Mouse (Mus musculus) adrenal gland (tissue): Measurements from ENCODE around the gene Ptger1.

ENCODE experiments used
- intact Hi-C: fragments of 180-260 bp; cut with DNase I; formaldehyde crosslinking; loops from one replicate; pipeline ENCODE4 v1.15.1; 2025

Gene Ptger1

DNA sequence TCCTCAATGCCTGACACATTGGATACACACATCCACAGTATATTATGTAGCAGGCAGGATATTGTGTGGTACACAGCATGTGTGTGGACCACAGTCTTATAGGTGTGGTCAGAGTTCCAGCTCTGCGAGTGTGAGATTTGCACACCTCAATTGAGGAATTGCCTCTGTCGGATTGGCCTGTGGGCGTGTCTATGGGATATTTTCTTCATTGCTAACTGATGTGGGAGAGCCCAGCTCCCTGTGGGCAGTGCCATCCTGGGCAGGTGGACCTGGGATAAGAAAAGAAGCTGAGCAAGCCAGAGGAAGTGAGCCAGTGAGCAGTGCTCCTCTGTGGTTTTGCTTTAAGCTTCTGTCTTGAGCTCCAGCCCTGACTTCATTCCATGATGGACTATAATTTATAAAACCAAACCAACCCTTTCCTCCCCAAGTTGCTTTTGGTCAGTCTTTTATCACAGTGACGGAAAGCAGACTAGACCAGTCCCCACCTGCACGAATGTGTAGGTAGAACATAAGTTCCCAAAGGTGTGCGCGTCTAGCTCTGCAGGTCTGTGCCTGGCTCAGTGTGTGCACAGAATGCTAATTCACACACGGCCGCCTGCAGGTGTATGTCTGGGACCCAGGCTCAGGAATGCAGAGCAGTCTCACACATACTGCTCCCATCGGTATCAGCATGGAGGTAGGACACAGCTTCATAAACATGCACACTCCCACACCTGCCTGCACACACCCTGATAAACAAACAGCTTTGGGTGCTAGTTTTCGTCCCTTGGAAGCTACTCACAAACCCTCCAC, 28.1 kb downstream of the Ptger1 start:
- intact Hi-C loops: loop anchor here (5.0 kb wide), 1 partner anchor 32 kb away; no protein-coding TSS in a partner anchor

DNA sequence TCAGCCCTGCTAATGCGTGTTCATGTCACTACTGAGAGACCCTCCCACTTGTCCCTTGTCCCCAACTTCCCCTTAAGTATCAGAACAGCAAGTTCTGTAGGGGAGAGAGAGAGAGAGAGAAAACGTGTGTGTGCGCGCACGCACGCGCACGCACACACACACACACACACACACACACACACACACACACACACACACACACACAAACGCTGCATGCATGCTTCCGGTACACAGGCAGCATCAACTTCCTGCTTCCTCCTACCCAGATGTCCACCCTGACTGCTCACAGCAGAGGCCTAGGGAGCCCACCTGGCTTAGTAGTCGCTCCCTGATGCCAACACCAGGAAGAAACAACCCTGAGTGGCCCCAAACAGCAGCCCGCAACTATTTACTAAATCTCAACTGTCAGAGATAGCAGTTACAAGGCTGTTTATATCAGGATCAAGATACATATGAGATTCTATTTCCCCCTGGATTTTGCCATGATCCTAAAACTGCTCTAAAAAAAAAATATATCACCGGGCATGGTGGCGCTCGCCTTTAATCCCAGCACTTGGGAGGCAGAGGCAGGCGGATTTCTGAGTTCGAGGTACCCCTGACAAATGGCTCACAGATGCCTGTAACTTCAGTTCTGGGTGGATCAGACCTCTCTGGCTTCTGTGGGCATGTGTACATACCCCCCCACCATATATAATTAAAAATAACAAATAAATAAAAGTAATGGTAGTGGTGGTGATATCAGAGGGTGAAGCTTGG, 29.1 kb downstream of the Ptger1 start:
- intact Hi-C loops: loop anchor here (5.0 kb wide), 1 partner anchor 33 kb away; no protein-coding TSS in a partner anchor

DNA sequence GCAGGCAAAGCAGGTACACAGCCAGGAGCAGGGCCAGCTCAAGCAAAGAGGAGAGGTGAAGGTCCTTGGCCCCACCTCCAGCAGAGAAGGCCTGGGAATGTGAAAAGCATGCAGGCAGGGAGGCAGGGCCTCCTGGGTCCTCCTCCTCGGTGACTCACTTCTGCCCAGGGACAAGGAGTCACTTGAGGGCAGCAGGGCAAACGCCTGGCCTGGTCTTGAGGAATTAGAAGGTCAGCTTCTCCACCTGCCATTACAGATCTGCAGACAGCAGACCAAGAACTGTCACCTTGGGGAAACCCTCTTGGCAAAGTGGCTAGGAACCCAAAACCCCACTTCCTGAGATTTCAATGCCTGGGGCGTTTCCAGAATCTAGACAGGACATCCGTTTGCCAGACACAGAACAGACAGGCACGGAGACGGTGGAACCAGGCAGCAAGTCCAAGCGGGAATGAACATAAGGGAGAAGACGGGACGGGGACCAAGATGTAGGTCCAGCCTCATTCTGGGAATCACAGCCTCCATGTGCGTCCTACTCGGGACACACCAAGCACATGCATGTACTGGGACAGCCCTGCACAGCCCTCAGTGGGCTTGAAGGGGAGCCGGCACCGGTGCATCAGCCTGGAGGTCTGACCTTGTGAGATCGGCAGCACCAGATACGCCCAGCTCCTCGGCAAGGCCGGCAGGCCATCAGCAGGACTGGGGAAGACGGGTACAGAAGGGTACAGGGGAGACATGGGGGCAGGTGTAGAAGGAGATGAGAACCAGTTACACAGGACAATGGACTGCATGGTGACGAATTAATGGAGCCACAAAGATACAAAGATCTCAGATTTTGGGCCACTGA, 31.1 kb downstream of the Ptger1 start:
- intact Hi-C loops: loop anchor here (5.0 kb wide), 1 partner anchor 35 kb away; no protein-coding TSS in a partner anchor

DNA sequence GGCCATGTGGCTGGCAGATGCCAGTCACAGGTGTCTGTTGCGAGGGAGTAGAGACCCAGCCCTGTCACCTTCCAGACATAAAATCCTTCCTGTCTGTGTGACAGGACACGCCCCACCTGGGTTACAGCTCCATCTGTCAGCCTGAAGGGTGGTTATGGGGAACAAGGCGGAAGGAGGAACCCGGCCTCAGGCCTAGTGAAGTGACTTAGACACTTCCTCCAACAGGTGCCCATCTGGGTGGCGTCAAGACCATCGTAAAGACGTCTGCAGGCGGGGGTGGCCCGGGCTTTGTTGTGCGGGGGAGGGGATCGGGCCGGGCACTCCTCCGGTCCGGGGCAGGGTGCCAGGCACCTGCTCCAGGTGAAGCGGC, 31.8 kb downstream of the Ptger1 start:
- intact Hi-C loops: loop anchor here (5.0 kb wide), 1 partner anchor 36 kb away; no protein-coding TSS in a partner anchor

DNA sequence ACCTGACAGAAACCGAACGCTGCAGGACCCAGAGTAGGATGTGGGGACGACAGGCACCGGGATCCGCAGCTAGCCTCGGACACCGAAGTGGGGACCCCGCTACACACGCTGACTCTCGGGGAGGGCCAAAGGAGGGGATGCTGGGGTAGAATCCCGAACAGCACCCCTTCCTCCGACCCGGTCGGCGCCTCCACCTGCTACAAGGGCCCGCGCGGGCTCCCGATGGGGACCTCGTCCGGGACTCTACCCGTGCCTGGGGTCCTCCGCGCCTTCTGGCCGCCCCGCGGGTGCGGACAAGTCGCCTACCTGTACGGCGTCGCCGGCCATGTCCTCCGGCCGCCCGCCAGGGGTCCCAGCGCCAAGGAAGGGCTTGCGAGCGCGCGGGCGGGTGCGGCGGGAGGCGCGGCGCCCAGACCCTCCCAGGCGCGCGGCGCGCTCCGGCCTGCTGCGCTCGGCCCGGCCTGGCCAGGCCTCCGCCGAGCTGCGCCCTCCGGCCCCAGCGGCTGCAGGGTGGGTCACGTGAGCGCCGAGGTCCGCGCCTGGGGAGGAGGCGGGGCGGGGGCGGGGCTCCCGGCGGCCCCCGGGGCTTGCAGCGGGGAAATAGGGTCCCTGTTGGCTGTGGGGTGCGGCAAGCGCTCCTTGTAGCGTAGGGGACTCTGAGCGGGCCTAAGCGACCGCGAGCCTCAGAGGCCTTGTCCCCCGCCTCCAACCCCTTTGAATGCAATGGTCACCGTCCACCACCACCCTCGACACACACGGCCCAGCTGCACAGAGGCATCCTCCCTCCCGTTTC, 32.4 kb downstream of the Ptger1 start, which contains the start of gene Pkn1:
Pkn1 (minus strand) TSS at position 519 of the 793 bp plus-strand sequence.
- intact Hi-C loops: loop anchor here (5.0 kb wide), 1 partner anchor 37 kb away; no protein-coding TSS in a partner anchor

DNA sequence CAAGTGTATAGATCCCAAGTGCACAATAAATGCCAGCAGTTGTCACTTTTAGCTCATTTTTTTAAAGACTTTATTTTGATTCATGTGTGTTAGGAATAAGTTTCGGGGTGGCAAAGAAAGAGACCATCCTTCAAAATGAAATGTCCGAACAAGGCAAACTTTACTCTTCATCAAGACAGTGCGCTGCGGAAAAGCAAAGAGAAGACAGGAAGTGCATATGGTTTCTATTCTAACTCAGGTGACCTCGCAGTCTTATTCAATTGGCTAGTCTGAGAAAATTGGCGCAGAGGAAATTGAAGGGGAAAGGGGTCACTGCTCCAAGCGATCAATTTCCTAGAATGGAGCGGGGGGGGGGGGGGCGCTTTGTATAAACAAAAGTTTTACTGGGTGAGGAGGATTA, 33.1 kb downstream of the Ptger1 start:
- intact Hi-C loops: loop anchor here (5.0 kb wide), 1 partner anchor 37 kb away; no protein-coding TSS in a partner anchor

DNA sequence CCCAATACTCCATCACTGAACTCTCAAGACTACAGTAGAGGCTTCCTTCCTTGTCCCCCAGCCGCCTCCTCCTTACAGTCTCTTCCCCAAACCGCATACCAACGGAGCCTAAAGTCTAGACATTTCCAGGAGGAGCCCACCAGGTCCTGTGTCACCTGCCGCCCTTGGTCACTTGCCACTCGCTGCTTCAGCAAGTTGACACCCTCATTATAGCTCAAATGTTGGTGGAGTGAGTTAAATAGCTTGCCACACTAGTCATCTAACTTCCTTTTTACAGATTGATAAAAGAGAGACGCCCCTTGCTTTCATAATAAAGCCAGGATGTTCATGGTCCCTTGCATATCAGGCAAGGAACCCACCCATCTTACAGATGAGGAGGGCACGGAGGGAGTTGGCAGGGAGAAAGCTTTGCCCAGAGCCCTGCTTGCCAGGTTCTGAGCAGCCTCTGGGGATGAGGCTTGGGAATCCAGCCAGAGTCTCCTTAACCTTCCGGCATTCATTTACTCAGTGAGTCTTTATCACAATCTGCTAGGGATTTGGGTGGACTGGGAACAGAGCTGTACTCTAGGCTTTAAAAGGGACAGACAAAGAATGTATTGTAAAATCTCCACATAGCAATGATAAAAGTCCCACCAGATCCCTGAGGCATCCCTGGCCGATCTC, 34.1 kb downstream of the Ptger1 start:
- intact Hi-C loops: no loop called here

DNA sequence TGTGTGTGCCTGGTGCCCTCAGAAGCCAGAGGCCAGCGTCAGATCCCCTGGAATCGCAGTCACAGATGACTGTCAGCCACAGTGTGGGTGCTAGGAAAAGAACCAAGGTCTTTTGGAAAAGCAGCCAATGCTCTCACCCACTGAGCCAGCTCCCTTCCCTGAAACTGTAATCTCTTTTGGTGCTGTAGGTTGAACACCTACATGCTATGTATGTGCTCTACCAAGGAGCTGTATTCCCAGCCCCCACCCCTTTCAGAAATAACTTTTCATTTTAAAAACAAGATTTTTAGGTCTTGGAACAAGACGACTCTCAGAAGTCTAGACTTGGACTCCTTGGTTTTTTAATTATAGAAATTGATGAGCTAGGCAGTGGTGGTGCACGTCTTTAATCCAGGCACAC, 36.9 kb downstream of the Ptger1 start:
- intact Hi-C loops: no loop called here

DNA sequence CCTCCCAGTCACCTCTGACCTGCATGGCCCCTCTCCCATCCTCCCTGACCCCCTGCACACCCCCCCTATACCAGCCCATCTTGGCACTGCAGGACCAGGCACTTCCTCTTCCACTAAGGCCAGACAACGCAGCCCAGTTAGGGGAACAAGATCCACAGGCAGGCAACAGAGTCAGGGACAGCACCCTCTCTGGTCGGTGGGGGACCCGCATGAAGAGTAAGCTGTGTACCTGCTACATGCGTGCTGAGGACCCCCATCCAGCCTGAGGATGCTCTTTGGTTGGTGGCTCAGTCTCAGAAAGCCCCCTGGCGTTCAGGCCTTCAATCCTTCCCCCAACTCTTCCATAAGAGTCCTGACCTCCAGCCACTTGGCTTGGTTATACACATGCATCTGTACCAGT, 39.9 kb downstream of the Ptger1 start:
- intact Hi-C loops: no loop called here

DNA sequence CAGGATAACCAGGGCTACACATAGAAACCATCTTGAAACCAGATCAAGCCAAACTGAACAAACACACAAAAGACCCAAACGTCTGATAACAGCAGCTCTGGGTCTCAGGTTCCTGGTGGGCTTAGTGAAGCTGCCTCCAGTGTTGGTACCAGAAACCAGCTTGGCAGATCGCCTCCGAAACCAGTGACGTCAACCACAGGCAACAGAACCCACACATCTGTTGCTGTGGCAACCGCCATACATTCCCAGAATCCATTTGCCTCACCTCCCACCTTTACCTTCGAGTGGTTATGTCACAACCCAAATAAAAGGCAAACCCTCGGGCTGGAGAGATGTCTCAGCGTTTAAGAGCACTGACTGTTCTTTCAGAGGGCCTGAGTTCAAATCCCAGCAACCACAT, 41.1 kb downstream of the Ptger1 start:
- intact Hi-C loops: no loop called here

DNA sequence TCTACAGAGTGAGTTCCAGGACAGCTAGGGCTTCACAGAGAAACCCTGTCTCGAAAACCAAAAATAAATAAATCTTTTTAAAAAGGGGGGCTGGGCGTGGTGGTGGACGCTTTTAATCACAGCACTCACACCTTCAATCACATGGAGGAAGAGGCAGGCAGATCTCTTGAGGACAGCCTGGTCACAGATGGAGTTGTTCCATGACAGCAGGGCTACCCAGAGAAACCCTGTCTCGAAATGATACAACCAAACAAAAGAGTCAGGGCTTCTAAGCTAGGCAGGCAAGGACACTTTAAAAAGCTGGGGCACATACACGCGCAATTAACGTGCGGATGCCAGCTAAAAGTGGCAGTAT, 48.2 kb downstream of the Ptger1 start:
- intact Hi-C loops: no loop called here

DNA sequence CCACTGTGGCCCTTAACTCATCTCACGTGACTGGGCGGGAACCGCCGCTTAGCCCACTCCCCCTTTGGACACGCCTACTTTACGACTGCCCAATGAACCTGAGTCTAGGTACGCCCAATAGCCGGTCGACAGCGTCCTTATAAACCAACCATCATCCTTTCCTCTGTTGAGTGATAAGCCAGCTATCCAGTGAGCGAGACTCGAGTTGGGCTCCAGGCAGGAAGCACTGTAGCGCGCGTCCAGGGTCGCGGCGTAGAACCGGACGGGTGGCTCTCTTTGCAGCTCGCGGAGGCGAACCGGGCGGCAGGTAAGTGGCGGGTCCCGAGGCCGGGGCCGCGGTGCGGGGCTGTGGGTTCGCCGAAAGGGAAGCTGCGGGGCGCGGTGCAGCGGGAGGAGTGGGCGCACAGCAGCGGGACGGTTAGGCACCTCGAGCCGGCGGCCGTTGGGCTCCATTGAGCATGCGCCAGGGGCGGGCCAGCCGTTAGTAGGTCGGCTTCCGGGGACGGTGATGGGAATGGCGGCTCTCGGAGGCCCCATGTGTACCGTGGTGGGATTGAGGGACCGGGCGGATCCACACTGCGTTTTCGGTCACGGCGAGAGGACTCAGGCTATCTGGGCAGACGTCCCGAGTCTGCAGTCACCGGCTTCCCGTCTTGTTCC, 48.7 kb downstream of the Ptger1 start, which contains the start of gene Ddx39:
Ddx39 (plus strand) TSS at position 147 of the 660 bp plus-strand sequence.
- intact Hi-C loops: no loop called here

DNA sequence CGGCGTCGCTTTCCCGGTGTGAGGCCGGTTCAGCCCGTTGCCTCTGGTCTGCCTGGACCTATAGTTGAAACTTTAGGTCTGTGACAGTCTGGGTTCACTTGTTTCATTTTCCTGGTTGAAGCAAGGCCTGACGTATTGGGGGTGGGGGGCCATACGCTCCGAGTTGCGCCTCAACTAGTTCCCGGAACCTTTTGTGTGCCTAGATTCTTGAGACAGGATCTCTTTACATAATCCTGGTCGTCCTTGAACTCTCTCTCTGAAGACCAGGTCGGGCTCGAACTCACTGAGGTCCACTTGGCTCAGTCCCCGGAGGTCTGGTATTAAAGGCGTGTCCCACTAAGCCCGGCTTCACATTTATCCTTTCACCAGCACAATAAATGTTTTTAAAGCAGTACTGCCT, 49.3 kb downstream of the Ptger1 start:
- intact Hi-C loops: no loop called here

DNA sequence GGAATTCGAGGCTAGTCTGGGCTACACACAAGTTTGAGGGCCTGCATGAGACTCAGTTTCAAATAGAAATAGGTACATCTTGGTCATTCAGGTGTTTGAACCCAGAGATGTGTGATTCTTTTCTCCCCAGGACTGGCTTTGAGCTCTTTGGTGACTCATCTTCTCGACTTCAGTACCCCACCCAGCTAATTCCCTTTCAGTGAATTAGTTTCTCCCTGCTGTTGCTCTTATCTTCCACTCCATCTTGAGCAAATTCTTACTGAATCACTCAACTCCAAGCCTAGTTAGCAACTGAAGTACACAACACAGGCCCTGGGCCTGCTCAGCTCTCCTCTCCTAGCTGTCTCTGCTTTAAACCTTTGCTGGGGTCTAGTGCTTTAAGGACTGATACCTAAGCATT, 50.1 kb downstream of the Ptger1 start:
- intact Hi-C loops: no loop called here

DNA sequence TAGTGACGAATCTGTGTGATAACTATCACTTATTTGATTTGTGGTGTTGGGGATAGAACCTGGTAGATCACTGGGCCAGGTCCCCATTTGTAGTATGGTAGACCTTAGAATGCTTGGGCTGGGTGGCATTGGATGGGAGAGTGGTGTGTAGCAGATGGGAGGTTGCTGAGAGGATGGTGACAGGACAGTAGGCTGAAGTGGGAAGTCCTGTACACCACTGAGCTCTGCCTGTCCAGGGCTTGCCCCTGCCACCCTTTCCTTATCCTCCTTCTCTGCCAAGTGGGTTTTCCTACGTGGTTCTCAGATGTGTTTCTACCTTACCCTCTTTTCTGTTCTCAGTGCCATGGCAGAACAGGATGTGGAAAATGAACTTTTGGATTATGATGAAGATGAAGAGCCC, 52.6 kb downstream of the Ptger1 start:
- intact Hi-C loops: no loop called here

DNA sequence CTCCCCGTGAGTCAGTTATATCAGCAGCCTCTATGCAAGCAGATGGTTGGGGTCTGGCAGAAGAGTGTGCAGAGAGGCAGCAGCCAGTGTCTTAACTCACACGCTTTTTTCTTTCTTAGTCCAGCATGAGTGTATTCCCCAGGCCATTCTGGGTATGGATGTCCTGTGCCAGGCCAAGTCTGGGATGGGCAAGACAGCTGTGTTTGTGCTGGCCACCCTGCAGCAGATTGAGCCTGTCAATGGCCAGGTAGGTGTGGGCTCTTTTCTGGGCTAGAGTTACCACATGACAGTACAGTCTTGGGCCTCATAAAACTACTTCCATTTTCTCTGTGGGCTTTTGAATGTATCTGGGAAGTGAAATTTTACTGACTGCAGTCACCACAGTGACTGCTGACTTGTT, 53.2 kb downstream of the Ptger1 start:
- intact Hi-C loops: loop anchor here (10.0 kb wide), 1 partner anchor 235 kb away; the partner anchor contains the start of genes Asf1b and Gm10644

DNA sequence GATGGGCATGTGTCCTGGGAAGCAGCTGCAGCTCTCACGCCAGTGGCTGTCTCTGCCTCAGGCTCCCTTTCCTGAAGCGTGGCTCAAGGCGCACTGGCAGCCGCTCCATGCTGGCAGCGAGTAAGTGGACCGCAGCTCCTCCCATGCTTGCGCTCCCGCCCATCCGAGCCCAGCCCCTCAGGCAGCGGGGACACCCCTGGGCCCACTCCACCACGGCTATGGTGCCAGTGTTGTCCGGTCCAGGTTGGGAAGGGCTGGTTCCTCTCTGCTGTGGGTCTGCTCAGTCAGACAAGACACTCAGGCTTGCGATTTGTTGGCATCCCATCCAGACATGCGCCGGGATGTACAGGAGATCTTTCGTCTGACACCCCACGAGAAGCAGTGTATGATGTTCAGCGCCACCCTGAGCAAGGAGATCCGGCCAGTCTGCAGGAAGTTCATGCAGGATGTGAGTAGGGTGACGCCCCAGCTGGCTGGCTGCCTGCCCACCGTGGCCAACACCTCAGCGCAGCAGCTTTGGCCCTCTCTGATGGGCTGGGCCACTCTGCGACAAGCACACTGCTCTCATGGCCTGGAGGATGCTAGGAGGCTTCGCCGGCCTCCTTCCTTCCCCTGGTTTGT, 55.0 kb downstream of the Ptger1 start:
- intact Hi-C loops: loop anchor here (10.0 kb wide), 1 partner anchor 233 kb away; the partner anchor contains the start of genes Asf1b and Gm10644
